Mouse (Mus musculus): ENCODE results near the gene Vmn1r73. TPM values are rescaled to one million over a fixed set of nuclear protein-coding genes. Genes with fewer than 3 reads are reported as not detected.

The Vmn1r73 gene
- not detected for polyA plus RNA-seq (2014; fragmentation: Illumina TruSeq; extraction: RNeasy Lipid Tissue Mini Kit (QIAGEN cat#74804); ENCODE audit: low read depth, low replicate concordance)

DNA sequence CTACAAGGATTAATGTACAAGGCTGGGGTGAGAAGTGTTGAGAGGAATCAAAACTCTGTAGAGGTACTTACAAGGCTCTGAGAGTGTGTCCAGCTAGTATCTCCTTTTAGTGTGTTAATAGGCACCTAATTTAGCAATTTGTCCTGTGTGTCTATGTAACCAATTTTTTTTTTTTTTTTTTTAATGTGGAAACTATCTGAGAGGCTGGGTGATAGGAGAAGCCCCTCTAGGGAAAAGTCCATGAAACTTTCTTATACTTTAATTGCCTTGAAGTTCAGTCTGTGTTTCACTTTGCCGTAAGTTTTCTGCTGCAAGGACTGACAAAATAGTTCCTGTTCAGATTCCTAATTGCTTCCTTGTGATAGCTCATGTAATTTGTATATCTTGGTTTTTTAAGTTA lies at the start of gene Vmn1r73:
Gene Vmn1r73, plus strand, starts transcription at position 301 of the 400 bp plus-strand sequence.

Other genes with a start within 250 kb of the Vmn1r73 start
- gene Zscan4-ps2, start 216.0 kb upstream of the Vmn1r73 start, polyA plus RNA-seq (2014; fragmentation: Illumina TruSeq; extraction: RNeasy Lipid Tissue Mini Kit (QIAGEN cat#74804); ENCODE audit: low read depth, low replicate concordance): not detected
- not detected for gene Zscan4-ps3, start 121.0 kb upstream of the Vmn1r73 start, polyA plus RNA-seq (2014; fragmentation: Illumina TruSeq; extraction: RNeasy Lipid Tissue Mini Kit (QIAGEN cat#74804); ENCODE audit: low read depth, low replicate concordance)
- not detected for gene Vmn1r72, start 50.1 kb upstream of the Vmn1r73 start, polyA plus RNA-seq (2014; fragmentation: Illumina TruSeq; extraction: RNeasy Lipid Tissue Mini Kit (QIAGEN cat#74804); ENCODE audit: low read depth, low replicate concordance)
- gene Vmn1r74, start 103.7 kb downstream of the Vmn1r73 start, polyA plus RNA-seq (2014; fragmentation: Illumina TruSeq; extraction: RNeasy Lipid Tissue Mini Kit (QIAGEN cat#74804); ENCODE audit: low read depth, low replicate concordance): not detected
- gene Vmn1r75, start 144.4 kb downstream of the Vmn1r73 start, polyA plus RNA-seq (2014; fragmentation: Illumina TruSeq; extraction: RNeasy Lipid Tissue Mini Kit (QIAGEN cat#74804); ENCODE audit: low read depth, low replicate concordance): not detected
- gene Vmn1r76, start 207.9 kb downstream of the Vmn1r73 start, polyA plus RNA-seq (2014; fragmentation: Illumina TruSeq; extraction: RNeasy Lipid Tissue Mini Kit (QIAGEN cat#74804); ENCODE audit: low read depth, low replicate concordance): not detected

All from adipose tissue, adult 10 weeks (tissue).